Mouse (Mus musculus): Measurements from ENCODE around the gene Gm7544. TPM values are rescaled to one million over a fixed set of nuclear protein-coding genes. Genes with fewer than 3 reads are reported as not detected.
"Not testable (repeated sequence)": the region's sequence is repeated elsewhere in the genome, so short reads cannot be mapped to it uniquely, and the experiment has no call there.

Gene Gm7544
- polyA plus RNA-seq, 1 experiment from 2014 or later, result not detected

DNA sequence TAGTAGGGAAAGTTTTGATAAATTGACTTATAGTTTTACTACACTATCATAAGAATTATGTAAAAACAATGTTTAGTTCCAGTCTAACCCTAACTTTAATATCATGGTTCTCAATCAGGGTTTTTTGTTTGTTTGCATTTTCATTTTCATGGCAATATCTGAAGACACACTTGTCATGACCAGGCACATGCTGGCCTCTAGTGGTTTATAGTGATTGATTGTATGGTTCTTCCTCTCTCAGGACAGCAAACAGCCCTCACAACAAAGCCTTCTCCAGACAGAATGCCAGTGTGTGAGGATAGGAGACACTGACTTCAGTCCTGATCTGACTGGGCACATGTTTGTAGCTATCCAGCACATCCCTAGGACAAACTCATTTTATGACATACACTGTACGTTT is 17.4 kb upstream of the Gm7544 start:
- no peak overlapping the region for H3K9ac ChIP-seq
- no peaks in the 10 kb centered on the region for H3K27me3 ChIP-seq (replicated peaks)
- H3K4me2 ChIP-seq, result no peak overlapping the region
- WGBS, result 64% methylated on average over 1 of the region's 1 CpGs
- H3K36me3 ChIP-seq, result no peaks in the 10 kb centered on the region
- peaks cover 40% of the 10 kb centered on the region for H3K4me1 ChIP-seq (replicated peaks)
- H3K9me3 ChIP-seq (replicated peaks), result no peaks in the 10 kb centered on the region
- no peak for ATAC-seq (ENCODE audit: insufficient number of reproducible peaks, low FRiP score)
- peak overlapping the region; percentile 66; the same call in 1 of the 2 replicates for H3K27ac ChIP-seq (ENCODE audit: poor library complexity, severe bottlenecking)
- no peak overlapping the region for H3K4me3 ChIP-seq

- peaks cover 40% of the 10 kb centered on the region for H3K4me1 ChIP-seq (replicated peaks)
- H3K27me3 ChIP-seq (replicated peaks), result no peaks in the 10 kb centered on the region
- peak overlapping the region; percentile 34 for H3K4me2 ChIP-seq
- ATAC-seq (ENCODE audit: insufficient number of reproducible peaks, low FRiP score), result peak; percentile 81
- peak overlapping the region; percentile 79 for H3K27ac ChIP-seq (ENCODE audit: poor library complexity, severe bottlenecking)
- H3K4me3 ChIP-seq, result no peak overlapping the region
- no peak overlapping the region for H3K9ac ChIP-seq
- no peaks in the 10 kb centered on the region for H3K9me3 ChIP-seq (replicated peaks)
- no peaks in the 10 kb centered on the region for H3K36me3 ChIP-seq
- 7% methylated on average over 4 of the region's 4 CpGs for WGBS
These were observed 16.2 kb upstream of the Gm7544 start for GRCm38 (mm10) chr1:82972046-82972445.

DNA sequence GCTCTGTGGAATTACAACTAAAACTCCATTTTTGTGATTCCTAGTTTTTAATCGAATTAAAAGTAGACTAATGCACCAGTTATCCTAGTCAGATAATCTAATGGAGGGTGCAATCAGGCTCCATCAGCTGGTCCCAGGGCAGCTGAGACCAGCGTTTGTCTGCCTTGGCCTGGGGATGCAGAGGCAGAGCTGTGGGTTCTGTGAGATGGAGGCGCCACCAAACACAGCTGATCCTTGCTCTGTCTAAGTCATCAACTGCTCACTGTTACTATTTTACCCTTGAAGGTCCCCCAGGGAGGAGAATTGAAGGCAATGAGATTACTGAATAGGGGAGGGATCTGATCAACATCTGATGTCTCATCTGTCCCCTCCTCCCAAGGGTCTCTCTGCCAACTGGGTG is 10.6 kb upstream of the Gm7544 start:
- no peaks in the 10 kb centered on the region for H3K9me3 ChIP-seq (replicated peaks)
- H3K36me3 ChIP-seq, result no peaks in the 10 kb centered on the region
- no peaks in the 10 kb centered on the region for H3K27me3 ChIP-seq (replicated peaks)
- no peak overlapping the region for H3K4me2 ChIP-seq
- no peak for ATAC-seq (ENCODE audit: insufficient number of reproducible peaks, low FRiP score)
- H3K9ac ChIP-seq, result no peak overlapping the region
- no peak overlapping the region for H3K4me3 ChIP-seq
- peaks cover 2% of the 10 kb centered on the region for H3K4me1 ChIP-seq (replicated peaks)
- H3K27ac ChIP-seq (ENCODE audit: poor library complexity, severe bottlenecking), result no peak overlapping the region
- WGBS, result 61% methylated on average over 3 of the region's 3 CpGs

GRCm38 (mm10) chr1:82959870-82960385 is 4.1 kb upstream of the Gm7544 start, which contains the start of gene Gm47955:
Gene Gm47955 (plus strand): TSS chr1:82960286.
- Histone ChIP-seq H3K4me1 (replicated peaks) (no peaks in the 10 kb centered on the region), H3K4me3 (no peak within 1 kb of the TSS), H3K9me3 (replicated peaks) (0 out of 2 replicates have a peak, but pooled peaks cover 6% of the 10 kb centered on the region), H3K9ac (no peak within 1 kb of the TSS), H3K36me3 (no peaks in the 10 kb centered on the region), H3K27me3 (replicated peaks) (no peaks in the 10 kb centered on the region), H3K27ac (ENCODE audit: poor library complexity, severe bottlenecking) (no peak within 1 kb of the TSS), H3K4me2 (no peak within 1 kb of the TSS)
- no peak for ATAC-seq (ENCODE audit: insufficient number of reproducible peaks, low FRiP score)
- WGBS, result 85% methylated on average over 11 of the region's 11 CpGs

GRCm38 (mm10) chr1:82948601-82949000 is 7.2 kb downstream of the Gm7544 start:
- H3K9me3 ChIP-seq (replicated peaks), result no peaks in the 10 kb centered on the region
- H3K4me2 ChIP-seq, result no peak overlapping the region
- WGBS, result 93% methylated on average over 2 of the region's 2 CpGs
- no peaks in the 10 kb centered on the region for H3K36me3 ChIP-seq
- H3K9ac ChIP-seq, result no peak overlapping the region
- 0 out of 2 replicates have a peak, but pooled peaks cover 4% of the 10 kb centered on the region for H3K4me1 ChIP-seq (replicated peaks)
- H3K27me3 ChIP-seq (replicated peaks), result no peaks in the 10 kb centered on the region
- ATAC-seq (ENCODE audit: insufficient number of reproducible peaks, low FRiP score), result no peak
- H3K4me3 ChIP-seq, result no peak overlapping the region
- H3K27ac ChIP-seq (ENCODE audit: poor library complexity, severe bottlenecking), result no peak overlapping the region

- H3K36me3 ChIP-seq; ATAC-seq (ENCODE audit: insufficient number of reproducible peaks, low FRiP score); H3K9ac ChIP-seq; H3K27ac ChIP-seq (ENCODE audit: poor library complexity, severe bottlenecking); H3K9me3 ChIP-seq (replicated peaks); H3K4me1 ChIP-seq (replicated peaks); H3K4me3 ChIP-seq; H3K4me2 ChIP-seq; H3K27me3 ChIP-seq (replicated peaks): not testable (repeated sequence)
- whole genome bisulfite sequencing, result 67% methylated on average over 1 of the region's 2 CpGs
These were observed 9.8 kb downstream of the Gm7544 start for GRCm38 (mm10) chr1:82946029-82946428.

DNA sequence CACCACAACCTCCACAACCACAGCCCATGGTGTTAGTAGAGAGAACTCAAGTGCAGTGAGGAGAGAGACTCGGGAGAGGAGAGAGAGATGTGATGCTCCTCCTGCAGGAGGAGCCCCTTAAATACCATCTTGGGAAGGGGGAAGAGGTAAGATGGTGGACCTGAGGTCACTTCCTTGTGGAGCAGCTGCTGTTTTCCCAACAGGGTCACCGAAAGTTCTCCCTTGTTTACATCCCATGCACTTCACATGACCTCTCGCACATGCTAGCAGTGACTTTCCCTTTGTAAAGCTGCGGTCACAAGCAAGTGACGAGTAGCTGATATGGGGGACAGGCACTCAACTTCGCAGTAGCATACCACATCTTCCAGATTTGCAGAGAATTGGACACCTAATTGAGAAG is 12.5 kb downstream of the Gm7544 start, which contains the start of gene A030003K21Rik:
TSS of gene A030003K21Rik (minus strand) at position 94 of the 400 bp plus-strand sequence.
- H3K36me3 ChIP-seq; H3K27ac ChIP-seq (ENCODE audit: poor library complexity, severe bottlenecking); H3K4me3 ChIP-seq; H3K27me3 ChIP-seq (replicated peaks); H3K4me2 ChIP-seq; H3K4me1 ChIP-seq (replicated peaks); ATAC-seq (ENCODE audit: insufficient number of reproducible peaks, low FRiP score); H3K9ac ChIP-seq: not testable (repeated sequence)
- peaks cover 21% of the 10 kb centered on the region for H3K9me3 ChIP-seq (replicated peaks)
- no CpG with 5 or more reads among the region's 6 CpGs for WGBS

GRCm38 (mm10) chr1:82942505-82942904 is 13.3 kb downstream of the Gm7544 start:
- not testable (repeated sequence) for H3K27me3 ChIP-seq (replicated peaks); H3K9ac ChIP-seq; H3K4me2 ChIP-seq; H3K4me3 ChIP-seq; H3K36me3 ChIP-seq; ATAC-seq (ENCODE audit: insufficient number of reproducible peaks, low FRiP score); H3K4me1 ChIP-seq (replicated peaks); H3K27ac ChIP-seq (ENCODE audit: poor library complexity, severe bottlenecking)
- 89% methylated on average over 2 of the region's 2 CpGs for WGBS
- H3K9me3 ChIP-seq (replicated peaks), result peaks cover 21% of the 10 kb centered on the region

GRCm38 (mm10) chr1:82938666-82939065 is 17.1 kb downstream of the Gm7544 start:
- H3K4me3 ChIP-seq, result no peak overlapping the region
- WGBS, result 91% methylated on average over 5 of the region's 5 CpGs

DNA sequence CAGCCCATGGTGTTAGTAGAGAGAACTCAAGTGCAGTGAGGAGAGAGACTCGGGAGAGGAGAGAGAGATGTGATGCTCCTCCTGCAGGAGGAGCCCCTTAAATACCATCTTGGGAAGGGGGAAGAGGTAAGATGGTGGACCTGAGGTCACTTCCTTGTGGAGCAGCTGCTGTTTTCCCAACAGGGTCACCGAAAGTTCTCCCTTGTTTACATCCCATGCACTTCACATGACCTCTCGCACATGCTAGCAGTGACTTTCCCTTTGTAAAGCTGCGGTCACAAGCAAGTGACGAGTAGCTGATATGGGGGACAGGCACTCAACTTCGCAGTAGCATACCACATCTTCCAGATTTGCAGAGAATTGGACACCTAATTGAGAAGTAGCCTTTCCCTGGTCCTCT is 24.5 kb downstream of the Gm7544 start, which contains the start of gene Gm6217:
TSS of gene Gm6217 (minus strand) at position 74 of the 400 bp plus-strand sequence.
- not testable (repeated sequence) for H3K27me3 ChIP-seq (replicated peaks); H3K27ac ChIP-seq (ENCODE audit: poor library complexity, severe bottlenecking); ATAC-seq (ENCODE audit: insufficient number of reproducible peaks, low FRiP score); H3K36me3 ChIP-seq; H3K9ac ChIP-seq; H3K4me3 ChIP-seq; H3K4me2 ChIP-seq; H3K4me1 ChIP-seq (replicated peaks)
- H3K9me3 ChIP-seq (replicated peaks), result peaks cover 13% of the 10 kb centered on the region
- WGBS, result no CpG with 5 or more reads among the region's 6 CpGs

More at GRCm38 (mm10) chr1:82938666-82939065, 17.1 kb downstream of the Gm7544 start:
- H3K4me1 ChIP-seq (replicated peaks), result no peaks in the 10 kb centered on the region
- ATAC-seq (ENCODE audit: insufficient number of reproducible peaks, low FRiP score), result no peak
- no peaks in the 10 kb centered on the region for H3K27me3 ChIP-seq (replicated peaks)
- no peaks in the 10 kb centered on the region for H3K36me3 ChIP-seq
- no peak overlapping the region for H3K4me2 ChIP-seq
- H3K9ac ChIP-seq, result no peak overlapping the region
- H3K9me3 ChIP-seq (replicated peaks), result peaks cover 25% of the 10 kb centered on the region
- H3K27ac ChIP-seq (ENCODE audit: poor library complexity, severe bottlenecking), result no peak overlapping the region

DNA sequence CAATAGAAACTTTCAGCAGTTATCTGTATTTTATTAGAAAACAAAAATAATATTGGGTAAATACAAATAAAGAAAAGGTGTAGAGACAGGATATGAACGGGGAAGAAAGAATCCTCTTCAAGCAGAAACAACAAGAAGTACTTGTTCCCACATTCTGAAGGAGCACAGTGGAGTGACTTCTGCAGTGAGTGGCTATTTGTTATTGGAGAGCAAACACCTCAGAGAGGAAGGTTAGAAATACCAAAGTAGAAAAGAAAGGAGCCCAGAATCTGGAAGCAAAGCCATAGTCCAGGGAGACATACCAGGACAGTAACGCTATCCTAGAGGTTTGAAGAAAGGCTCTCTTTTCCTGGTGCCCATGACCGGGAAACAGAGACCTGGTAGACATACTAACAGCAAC is 25.3 kb downstream of the Gm7544 start:
- not testable (repeated sequence) for ATAC-seq (ENCODE audit: insufficient number of reproducible peaks, low FRiP score); H3K27ac ChIP-seq (ENCODE audit: poor library complexity, severe bottlenecking); H3K4me2 ChIP-seq; H3K4me1 ChIP-seq (replicated peaks); H3K9ac ChIP-seq; H3K36me3 ChIP-seq; H3K4me3 ChIP-seq; H3K27me3 ChIP-seq (replicated peaks)
- peaks cover 13% of the 10 kb centered on the region for H3K9me3 ChIP-seq (replicated peaks)
- WGBS, result 85% methylated on average over 3 of the region's 3 CpGs

- no peak for ATAC-seq (ENCODE audit: insufficient number of reproducible peaks, low FRiP score)
- Histone ChIP-seq H3K36me3 (no peaks in the 10 kb centered on the region), H3K9ac (no peak within 1 kb of the TSS), H3K27ac (ENCODE audit: poor library complexity, severe bottlenecking) (no peak within 1 kb of the TSS), H3K4me1 (replicated peaks) (no peaks in the 10 kb centered on the region), H3K27me3 (replicated peaks) (no peaks in the 10 kb centered on the region), H3K9me3 (replicated peaks) (no peaks in the 10 kb centered on the region), H3K4me3 (no peak within 1 kb of the TSS), H3K4me2 (no peak within 1 kb of the TSS)
- WGBS, result 84% methylated on average over 6 of the region's 6 CpGs
These were observed 31.2 kb downstream of the Gm7544 start, which contains the start of gene A030014E15Rik for GRCm38 (mm10) chr1:82924650-82925049. Gene A030014E15Rik (plus strand): TSS chr1:82924917.
